Mouse (Mus musculus) cerebellum, adult 18-20 months (tissue): ENCODE data around the gene Flot2.
"Not testable (repeated sequence)": the region's sequence is repeated elsewhere in the genome, so short reads cannot be mapped to it uniquely, and the experiment has no call there.

Experiments
- DNase-seq, 2 experiments: peaks; one replicate each; pipeline ENCODE4 v3.0.0; 2021

The Flot2 gene

GRCm38 (mm10) chr11:78037831-78038752 is at the start of gene Flot2:
Gene Flot2 (plus strand): TSS chr11:78037931.
- peak; percentile 61 to 71 for DNase-seq

- peak; percentile 57 to 72 for DNase-seq
Observed at GRCm38 (mm10) chr11:77989071-77989690, 48.5 kb upstream of the Flot2 start.

DNA sequence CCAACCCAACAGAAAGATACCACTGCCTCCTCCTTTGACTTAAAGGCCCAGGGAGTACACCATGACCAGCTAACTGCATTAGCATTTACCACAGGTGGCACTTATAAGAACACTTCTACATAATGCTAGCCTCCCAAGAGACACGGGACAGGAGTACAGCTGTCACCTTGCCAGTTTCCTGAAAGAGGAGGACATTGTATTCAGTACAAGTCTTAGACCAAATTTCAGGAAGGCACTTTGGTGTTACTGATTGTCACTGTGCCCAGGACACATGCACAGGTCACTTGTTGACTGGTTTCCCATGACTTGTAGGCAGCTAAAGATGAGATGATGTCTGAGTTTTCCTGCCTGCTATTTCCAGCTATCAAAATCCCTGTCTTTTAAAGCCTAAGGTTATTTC is 42.2 kb upstream of the Flot2 start:
- no peak for DNase-seq

DNA sequence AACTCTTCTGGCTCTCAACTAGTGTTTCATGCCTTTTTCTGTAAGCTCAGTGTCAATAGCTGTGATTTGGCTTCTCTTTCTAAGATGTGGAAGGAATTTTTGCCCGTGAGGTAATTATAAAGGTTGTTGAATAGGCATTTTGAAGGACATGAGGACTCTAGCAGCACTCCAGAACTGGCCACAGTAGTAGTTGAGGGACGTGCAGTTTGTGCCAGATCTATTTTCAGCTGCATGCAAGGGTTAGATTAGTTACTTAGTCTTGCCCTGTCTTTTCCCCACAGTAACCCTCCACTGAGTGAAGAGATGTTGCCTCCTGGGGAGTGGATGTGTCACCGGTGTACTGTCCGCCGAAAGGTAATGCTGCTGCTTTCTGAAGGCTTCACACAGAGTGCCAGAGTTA is 31.3 kb upstream of the Flot2 start:
- DNase-seq = no peak

- peak; percentile 71 to 85 for DNase-seq
Observed at GRCm38 (mm10) chr11:78019676-78020075, 18.1 kb upstream of the Flot2 start.

DNA sequence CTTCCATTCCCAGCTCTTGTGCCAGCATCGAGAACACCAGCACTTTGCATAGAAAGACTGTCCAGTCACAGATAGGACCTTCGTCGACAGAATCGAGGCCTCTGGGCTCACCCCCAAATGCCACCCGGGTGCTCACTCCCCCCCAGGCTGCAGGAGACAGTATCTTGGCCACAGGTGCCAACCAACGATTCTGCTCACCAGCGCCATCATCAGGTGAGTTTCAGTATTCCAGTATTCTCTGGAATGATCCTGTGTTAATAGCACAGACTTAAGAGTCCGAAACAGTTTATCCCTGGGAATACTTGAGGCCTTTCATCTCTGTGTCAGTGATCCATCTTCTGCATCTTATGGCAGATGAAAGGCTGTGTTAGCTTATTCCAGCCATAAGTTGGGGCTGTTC is 14.1 kb upstream of the Flot2 start:
- peak in 1 of 2 experiments; percentile 37 for DNase-seq

DNA sequence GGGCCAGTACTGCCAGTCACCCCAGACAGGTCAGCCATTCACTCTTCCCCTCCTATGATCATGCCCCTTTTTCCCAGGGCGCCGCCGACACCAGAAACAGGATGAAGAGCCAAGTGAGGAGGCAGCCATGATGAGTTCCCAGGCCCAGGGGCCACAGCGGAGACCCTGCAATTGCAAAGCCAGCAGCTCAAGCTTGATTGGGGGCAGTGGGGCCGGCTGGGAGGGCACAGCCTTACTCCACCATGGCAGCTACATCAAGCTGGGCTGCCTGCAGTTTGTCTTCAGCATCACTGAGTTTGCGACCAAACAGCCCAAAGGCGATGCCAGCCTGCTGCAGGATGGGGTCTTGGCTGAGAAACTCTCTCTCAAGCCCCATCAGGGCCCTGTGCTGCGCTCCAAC is 8.5 kb upstream of the Flot2 start:
- DNase-seq = no peak

- no peak for DNase-seq
Observed at GRCm38 (mm10) chr11:78030600-78030999, 7.1 kb upstream of the Flot2 start.

DNA sequence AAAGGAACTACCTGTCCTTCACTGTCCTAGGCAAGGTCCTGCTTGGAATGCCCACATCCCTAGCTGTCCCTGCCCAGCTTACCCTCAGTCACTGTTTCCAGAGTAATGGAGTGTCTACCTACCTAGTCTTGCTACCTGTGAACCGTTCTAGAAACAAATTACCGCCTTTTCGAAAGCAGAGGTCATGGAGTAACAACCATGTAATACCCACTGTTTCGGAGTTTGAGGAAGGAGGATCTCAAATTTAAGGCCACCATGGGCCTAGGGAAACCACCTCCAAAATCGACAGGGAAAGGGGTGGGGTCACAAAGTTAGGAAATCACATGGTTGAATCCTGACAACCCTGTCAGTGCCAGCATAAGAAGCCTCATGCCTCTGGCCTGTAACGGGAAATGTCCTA is 6.3 kb upstream of the Flot2 start:
- DNase-seq = no peak

DNA sequence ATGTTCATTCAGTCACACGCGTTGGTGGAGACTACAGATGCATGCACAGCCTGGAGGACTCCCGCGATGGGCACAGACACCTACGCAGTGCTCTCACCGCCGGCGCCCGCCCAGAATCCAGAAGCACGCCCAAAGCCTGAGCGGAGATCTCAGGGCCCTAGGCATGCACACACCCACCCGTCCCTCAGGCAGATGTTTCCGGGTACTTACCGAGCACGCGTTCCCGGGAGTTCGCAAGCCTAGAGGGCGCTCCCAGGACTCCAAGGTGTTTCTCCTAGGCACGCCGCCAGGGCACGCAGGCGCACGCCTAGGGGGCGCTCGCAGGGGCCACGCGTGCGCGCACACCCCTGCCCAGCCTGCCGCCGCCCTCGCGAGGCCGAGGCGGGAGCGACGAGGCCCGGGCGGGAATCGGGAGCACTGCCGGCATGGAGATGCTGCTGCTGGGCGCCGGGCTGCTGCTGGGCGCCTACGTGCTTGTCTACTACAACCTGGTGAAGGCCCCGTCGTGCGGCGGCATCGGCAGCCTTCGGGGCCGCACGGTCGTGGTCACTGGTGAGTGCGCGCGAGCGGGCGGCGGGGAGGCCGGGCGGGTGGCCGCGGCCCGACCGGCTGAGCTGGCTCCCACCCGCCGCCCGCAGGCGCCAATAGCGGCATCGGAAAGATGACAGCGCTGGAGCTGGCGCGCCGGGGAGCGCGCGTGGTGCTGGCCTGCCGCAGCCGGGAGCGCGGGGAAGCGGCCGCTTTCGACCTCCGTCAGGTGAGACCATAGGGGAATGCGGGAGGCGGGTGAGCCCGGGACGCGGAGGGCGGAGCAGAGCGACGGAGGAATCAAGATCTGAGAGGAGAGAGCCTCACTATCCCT is 5.6 kb upstream of the Flot2 start, which contains the start of gene Dhrs13:
Gene Dhrs13, plus strand, starts transcription at position 334 of the 862 bp plus-strand sequence.
- DNase-seq = peak; percentile 91 to 99

DNA sequence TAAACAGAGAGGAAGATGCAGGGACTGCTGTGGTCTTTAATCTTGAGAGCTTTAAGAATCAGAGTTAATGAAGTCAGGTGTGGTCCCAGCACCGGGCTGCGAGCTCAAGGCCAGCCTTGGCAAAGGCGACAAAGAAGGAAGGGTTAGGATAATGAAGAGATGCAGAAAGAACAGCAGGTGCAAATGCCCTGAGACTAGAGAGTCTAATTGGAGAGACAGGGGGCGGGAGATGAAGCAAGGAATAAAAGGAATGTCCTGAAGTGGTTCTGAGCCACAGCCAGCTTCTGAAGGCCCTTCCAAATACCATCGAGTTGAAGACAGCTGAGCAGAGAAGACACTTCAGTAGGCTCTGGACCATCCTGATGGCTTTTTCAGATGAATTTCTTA is 4.9 kb upstream of the Flot2 start:
- DNase-seq = no peak

DNA sequence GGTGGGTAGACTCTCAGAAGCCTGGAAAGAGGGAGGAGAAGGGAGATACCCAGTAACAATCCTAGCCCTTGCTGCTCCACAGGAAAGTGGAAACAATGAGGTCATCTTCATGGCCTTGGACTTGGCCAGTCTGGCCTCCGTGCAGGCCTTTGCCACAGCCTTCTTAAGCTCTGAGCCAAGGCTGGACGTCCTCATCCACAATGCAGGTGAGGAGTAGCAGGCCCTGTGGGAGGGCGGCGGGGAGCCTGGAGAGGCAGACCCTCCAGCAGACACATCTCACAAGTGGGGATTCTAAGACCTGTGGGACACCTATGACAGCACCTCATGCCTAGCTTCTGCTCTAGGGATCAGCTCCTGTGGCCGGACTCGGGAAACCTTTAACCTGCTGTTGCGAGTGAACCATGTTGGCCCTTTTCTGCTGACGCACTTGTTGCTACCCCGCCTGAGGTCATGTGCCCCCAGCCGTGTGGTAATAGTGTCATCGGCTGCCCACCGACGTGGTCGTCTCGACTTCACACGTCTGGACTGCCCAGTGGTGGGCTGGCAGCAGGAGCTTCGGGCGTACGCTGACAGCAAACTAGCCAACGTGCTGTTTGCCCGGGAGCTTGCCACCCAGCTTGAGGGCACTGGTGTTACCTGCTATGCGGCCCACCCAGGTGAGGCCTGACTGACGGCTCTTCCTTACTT is 3.7 kb upstream of the Flot2 start:
- no peak for DNase-seq

DNA sequence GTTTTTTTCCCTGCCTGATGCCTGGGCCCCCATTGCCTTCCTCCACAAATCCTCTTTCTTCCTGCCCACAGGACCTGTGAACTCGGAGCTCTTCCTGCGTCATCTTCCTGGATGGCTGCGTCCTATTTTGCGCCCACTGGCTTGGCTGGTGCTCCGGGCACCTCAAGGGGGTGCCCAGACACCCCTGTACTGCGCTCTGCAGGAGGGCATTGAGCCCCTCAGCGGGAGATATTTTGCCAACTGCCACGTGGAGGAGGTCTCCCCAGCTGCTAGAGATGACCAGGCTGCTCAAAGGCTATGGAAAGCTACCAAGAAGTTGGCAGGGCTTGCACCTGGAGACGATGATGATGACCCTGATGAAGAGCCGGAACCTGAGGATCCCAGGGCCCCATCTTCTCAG is 940 bp upstream of the Flot2 start:
- no peak for DNase-seq

DNA sequence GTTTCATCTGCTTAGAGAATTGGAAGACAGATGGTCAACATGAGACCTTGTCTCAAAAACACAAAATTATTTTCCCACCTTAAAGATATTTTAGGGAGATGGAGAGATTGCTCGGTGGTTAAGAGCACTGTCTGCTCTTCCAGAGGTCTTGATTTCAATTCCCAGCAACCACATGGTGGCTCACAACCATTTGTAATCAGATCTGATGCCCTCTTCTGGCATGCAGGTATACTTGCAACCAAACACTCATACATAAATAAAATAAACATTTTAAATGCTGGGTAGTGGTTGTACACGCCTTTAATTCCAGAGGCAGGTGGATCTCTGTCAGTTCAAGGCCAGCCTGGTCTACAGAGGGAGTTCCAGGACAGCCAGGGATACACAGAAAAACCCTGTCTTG is 3.1 kb downstream of the Flot2 start:
- DNase-seq = no peak

- not testable (repeated sequence) for DNase-seq
Observed at GRCm38 (mm10) chr11:78042290-78042870, 4.6 kb downstream of the Flot2 start.

DNA sequence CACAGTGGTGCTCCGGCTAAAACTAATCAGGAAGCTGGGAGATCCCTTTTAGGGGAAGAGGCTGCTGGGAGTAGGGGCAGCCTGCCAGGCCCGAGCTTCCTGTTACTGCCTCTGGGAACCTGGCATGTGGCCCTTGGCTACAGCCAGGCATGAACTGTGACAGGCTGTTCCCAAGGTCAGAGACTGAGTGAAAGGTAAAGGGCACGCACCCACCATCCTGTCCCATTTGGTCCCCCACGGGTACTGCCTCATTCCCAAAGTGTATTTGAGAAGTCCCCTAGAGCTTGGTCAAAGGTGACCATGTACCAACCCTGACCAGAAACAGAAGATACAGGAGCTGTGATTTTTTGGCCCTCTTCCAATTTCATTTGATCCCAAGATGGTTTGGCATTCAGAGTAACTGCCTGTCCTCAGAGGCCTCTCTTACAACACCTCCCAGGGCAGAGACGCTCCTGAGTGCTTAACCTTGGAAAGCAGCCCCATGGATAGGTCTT is 7.1 kb downstream of the Flot2 start:
- DNase-seq = peak; percentile 89 to 92

- not testable (repeated sequence) for DNase-seq
Observed at GRCm38 (mm10) chr11:78048637-78049036, 10.9 kb downstream of the Flot2 start.

DNA sequence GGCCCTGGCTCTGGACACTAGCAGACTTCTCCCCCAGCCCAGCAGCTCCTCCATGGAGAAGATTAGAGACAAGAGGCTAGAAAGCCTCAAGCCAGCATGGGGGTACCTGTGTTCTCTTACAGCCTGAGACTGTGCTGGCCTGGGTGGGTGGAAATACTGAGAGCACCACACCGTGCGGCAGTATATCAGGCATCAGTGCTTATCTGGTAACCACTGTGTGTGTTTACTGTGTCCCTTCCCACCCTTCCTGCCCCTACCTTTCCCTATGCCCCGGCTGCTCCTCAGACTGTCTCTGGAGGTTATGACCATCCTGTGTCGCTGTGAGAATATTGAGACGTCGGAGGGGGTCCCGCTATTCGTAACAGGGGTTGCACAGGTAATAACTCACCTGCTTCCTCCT is 15.3 kb downstream of the Flot2 start:
- DNase-seq = no peak

DNA sequence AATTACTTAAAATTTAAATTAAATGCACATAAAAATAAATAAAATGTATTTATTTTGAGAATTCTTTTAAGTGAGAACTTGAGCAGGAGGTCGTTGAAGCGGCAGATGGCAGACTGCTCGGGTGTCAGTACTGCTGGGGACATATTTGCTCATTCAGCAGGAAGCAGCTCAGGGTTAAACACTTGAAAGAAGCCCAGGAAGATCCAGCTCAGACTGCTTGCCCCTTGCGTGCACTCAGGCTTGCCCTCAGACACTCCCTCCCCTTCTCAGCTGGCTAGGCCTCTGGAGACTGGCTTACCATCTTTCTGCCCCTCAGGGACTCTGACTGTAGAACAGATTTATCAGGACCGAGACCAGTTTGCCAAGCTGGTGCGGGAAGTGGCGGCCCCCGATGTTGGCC is 19.2 kb downstream of the Flot2 start:
- DNase-seq = no peak

GRCm38 (mm10) chr11:78059833-78060757 is 22.4 kb downstream of the Flot2 start:
- peak; percentile 58 to 65 for DNase-seq

DNA sequence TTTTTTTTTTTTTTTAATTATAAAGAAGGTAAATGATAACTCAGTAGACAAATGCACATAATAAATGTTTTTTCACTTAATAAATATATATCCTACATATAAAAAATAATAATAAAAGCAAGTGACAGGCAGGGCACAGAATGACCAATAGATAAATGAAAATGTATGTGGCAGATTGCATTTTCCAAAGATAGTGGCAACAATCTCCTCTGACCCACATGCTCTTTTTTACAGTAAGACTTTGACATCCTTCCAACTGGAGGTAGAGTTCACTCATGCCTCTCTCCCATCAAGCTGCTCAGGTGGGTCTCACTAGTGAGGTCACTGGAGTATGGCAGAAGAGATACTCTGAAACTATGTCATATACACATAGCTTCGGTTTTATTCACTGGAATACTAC is 24.8 kb downstream of the Flot2 start:
- DNase-seq = no peak
